Mouse (Mus musculus): ENCODE measurements around the gene Krtap10-10. TPM values are rescaled to one million over a fixed set of nuclear protein-coding genes. Genes with fewer than 3 reads are reported as not detected.
"Not testable (repeated sequence)": the region's sequence is repeated elsewhere in the genome, so short reads cannot be mapped to it uniquely, and the experiment has no call there.

Gene Krtap10-10
- not detected in 2 replicates for total RNA-seq (2014; fragmentation: Nextera tagmentation)
- 0.49 TPM in 1 of 2 replicates, not detected in the other for total RNA-seq (2017)
- not detected in 2 replicates for polyA plus RNA-seq (2012)

DNA sequence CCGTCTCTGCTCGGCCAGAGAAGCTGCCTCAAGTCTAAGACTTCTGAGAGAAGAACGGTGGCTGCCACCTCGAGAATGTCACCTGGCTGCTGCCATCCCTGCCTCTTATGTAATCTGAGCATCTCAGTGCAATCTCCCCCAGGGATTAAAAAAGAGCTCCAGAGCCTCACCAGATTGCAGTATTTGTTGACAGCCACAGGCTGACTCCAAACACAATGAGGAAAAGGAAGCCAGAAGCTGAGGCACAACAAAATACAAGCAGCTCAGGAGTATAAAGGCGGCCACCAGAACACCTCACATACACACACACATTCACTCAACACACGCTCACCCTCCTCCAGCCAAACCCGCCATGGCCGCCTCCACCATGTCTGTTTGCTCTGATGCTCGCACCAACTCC lies at the start of gene Krtap10-10:
Krtap10-10 (plus strand) TSS at position 301 of the 400 bp plus-strand sequence.
- H3K4me1 ChIP-seq (ENCODE audit: insufficient read depth, low read depth, low read length): no peaks in the 10 kb centered on the region
- H3K27me3 ChIP-seq (ENCODE audit: insufficient read depth, low read length): no peaks in the 10 kb centered on the region
- TF ChIP-seq TAL1 (conservative IDR thresholded peaks at IDR 0.05; ENCODE audit: low read depth, low read length) (no peak), GATA2 (IDR thresholded peaks at IDR 0.05; ENCODE audit: borderline replicate concordance, low read depth, low read length) (no peak), CTCF (IDR thresholded peaks at IDR 0.05; ENCODE audit: low read depth, low read length) (no peak), GATA1 (IDR thresholded peaks at IDR 0.05; ENCODE audit: borderline replicate concordance, low read length) (no peak), POLR2AphosphoS5 (IDR thresholded peaks at IDR 0.05; ENCODE audit: insufficient replicate concordance, low read depth, low read length) (no peak)
- ATAC-seq (ENCODE audit: extremely low read depth, insufficient number of reproducible peaks, low FRiP score, poor library complexity, severe bottlenecking): no peak
- no peak for DNase-seq (ENCODE audit: low spot score)
- H3K4me3 ChIP-seq (ENCODE audit: low read depth, low read length): no peak within 1 kb of the TSS
- no peaks in the 10 kb centered on the region for H3K9me3 ChIP-seq (replicated peaks)
- H3K36me3 ChIP-seq (replicated peaks): no peaks in the 10 kb centered on the region

DNA sequence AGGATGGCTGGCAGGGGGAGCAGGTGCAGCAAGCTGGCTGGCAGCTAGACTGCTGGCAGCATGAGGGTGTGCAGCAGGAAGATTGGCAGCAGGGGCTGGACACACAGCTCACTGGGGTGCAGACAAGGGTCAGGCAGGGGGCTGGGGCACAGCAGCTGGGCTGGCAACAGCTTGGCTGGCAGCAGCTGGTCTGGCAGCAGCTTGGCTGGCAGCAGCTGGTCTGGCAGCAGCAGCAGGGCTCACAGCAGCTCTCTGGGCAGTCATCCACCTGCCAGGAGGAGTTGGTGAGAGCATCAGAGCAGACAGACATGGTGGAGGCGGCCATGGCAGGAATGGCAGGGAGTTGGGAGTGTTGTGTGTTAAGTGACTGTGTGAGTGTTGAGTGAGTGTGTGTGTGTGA lies 47.9 kb upstream of the Krtap10-10 start, which contains the start of gene Gm7137:
Gm7137 (minus strand) TSS at position 325 of the 400 bp plus-strand sequence.
- not testable (repeated sequence) for H3K4me1 ChIP-seq (ENCODE audit: insufficient read depth, low read depth, low read length); H3K36me3 ChIP-seq (replicated peaks); DNase-seq (ENCODE audit: low spot score); H3K27me3 ChIP-seq (ENCODE audit: insufficient read depth, low read length); H3K4me3 ChIP-seq (ENCODE audit: low read depth, low read length); H3K9me3 ChIP-seq (replicated peaks); ATAC-seq (ENCODE audit: extremely low read depth, insufficient number of reproducible peaks, low FRiP score, poor library complexity, severe bottlenecking)

DNA sequence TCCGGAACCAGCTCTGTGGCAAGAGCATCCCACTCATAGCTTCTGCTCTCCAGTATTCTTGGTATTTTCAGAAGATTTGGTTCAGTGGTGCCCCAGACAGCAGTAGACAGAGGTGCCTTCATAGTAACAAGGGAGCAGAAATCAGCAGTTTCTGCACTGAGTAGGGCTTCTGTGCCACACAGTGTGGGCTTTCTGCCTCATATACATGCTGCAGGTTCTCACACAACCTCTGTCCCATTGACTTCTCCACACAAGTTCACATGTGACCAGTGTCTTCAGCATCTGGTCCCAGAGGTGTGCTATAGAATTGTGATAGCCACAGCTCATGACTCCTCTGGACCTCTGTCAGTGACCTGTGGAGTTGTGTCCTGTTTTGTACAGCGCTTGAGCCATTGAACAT lies 47.1 kb upstream of the Krtap10-10 start:
- Histone ChIP-seq H3K9me3 (replicated peaks) (no peaks in the 10 kb centered on the region), H3K36me3 (replicated peaks) (no peaks in the 10 kb centered on the region), H3K4me1 (ENCODE audit: insufficient read depth, low read depth, low read length) (no peaks in the 10 kb centered on the region), H3K4me3 (ENCODE audit: low read depth, low read length) (no peak overlapping the region), H3K27me3 (ENCODE audit: insufficient read depth, low read length) (no peaks in the 10 kb centered on the region)
- TF ChIP-seq GATA1 (IDR thresholded peaks at IDR 0.05; ENCODE audit: borderline replicate concordance, low read length): no peak
- no peak for TF ChIP-seq POLR2AphosphoS5 (IDR thresholded peaks at IDR 0.05; ENCODE audit: insufficient replicate concordance, low read depth, low read length)
- TF ChIP-seq TAL1 (conservative IDR thresholded peaks at IDR 0.05; ENCODE audit: low read depth, low read length): no peak
- no peak for TF ChIP-seq CTCF (IDR thresholded peaks at IDR 0.05; ENCODE audit: low read depth, low read length)
- TF ChIP-seq GATA2 (IDR thresholded peaks at IDR 0.05; ENCODE audit: borderline replicate concordance, low read depth, low read length): no peak
- ATAC-seq (ENCODE audit: extremely low read depth, insufficient number of reproducible peaks, low FRiP score, poor library complexity, severe bottlenecking) (no peak), DNase-seq (ENCODE audit: low spot score) (no peak)

DNA sequence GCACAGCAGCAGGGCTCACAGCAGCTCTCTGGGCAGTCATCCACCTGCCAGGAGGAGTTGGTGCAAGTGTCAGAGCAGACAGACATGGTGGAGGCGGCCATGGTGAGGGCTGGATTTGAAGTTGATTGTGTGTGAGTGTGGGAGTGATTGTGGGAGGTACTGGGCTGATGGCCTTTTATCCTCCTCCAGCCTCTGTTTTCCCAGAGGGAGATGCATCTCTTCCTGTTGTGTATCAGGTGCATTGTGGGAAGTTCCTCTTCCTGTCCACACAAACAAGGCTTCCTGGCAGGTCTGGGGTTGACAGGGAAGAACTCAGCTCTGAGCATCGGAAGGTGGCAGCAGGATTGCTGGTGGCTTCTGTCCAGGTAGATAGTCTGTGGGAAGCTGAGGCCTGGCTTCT lies 40.8 kb upstream of the Krtap10-10 start, which contains the start of gene Gm9639:
Gm9639 (minus strand) TSS at position 101 of the 400 bp plus-strand sequence.
- no peak for ATAC-seq (ENCODE audit: extremely low read depth, insufficient number of reproducible peaks, low FRiP score, poor library complexity, severe bottlenecking)
- no peaks in the 10 kb centered on the region for H3K36me3 ChIP-seq (replicated peaks)

DNA sequence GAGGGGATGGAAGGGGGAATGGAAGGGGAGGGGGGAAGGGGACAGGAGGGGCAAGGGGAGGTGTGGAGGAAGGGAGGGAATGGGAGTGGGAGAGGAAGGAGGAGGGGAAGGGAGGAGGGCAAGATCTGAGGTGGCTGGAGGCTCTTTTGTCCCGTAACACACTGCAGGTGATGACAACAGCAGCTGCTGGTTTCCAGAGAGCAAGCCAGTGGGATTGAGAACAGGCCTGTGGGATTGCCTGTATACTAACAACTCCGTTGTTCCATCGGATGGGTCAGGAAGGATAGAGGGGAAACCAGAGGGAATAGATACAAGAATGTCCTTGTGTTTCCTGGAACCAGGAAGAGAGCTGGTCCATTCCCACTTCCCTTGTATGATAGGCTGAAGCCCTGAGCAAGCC lies 38.1 kb upstream of the Krtap10-10 start:
- no peaks in the 10 kb centered on the region for H3K4me1 ChIP-seq (ENCODE audit: insufficient read depth, low read depth, low read length)
- ATAC-seq (ENCODE audit: extremely low read depth, insufficient number of reproducible peaks, low FRiP score, poor library complexity, severe bottlenecking) (no peak), DNase-seq (ENCODE audit: low spot score) (no peak)
- peaks cover 11% of the 10 kb centered on the region; the same call in 1 of the 2 replicates for H3K27me3 ChIP-seq (ENCODE audit: insufficient read depth, low read length)
- no peaks in the 10 kb centered on the region for H3K36me3 ChIP-seq (replicated peaks)
- H3K9me3 ChIP-seq (replicated peaks): no peaks in the 10 kb centered on the region
- no peak overlapping the region for H3K4me3 ChIP-seq (ENCODE audit: low read depth, low read length)
- no peak for TF ChIP-seq TAL1 (conservative IDR thresholded peaks at IDR 0.05; ENCODE audit: low read depth, low read length)
- no peak for TF ChIP-seq GATA2 (IDR thresholded peaks at IDR 0.05; ENCODE audit: borderline replicate concordance, low read depth, low read length)
- no peak for TF ChIP-seq CTCF (IDR thresholded peaks at IDR 0.05; ENCODE audit: low read depth, low read length)
- no peak for TF ChIP-seq POLR2AphosphoS5 (IDR thresholded peaks at IDR 0.05; ENCODE audit: insufficient replicate concordance, low read depth, low read length)
- TF ChIP-seq GATA1 (IDR thresholded peaks at IDR 0.05; ENCODE audit: borderline replicate concordance, low read length): no peak

More for the DNA sequence above, 40.8 kb upstream of the Krtap10-10 start, which contains the start of gene Gm9639:
- no peaks in the 10 kb centered on the region for H3K4me1 ChIP-seq (ENCODE audit: insufficient read depth, low read depth, low read length)
- TF ChIP-seq CTCF (IDR thresholded peaks at IDR 0.05; ENCODE audit: low read depth, low read length) (no peak), GATA2 (IDR thresholded peaks at IDR 0.05; ENCODE audit: borderline replicate concordance, low read depth, low read length) (no peak), POLR2AphosphoS5 (IDR thresholded peaks at IDR 0.05; ENCODE audit: insufficient replicate concordance, low read depth, low read length) (no peak), GATA1 (IDR thresholded peaks at IDR 0.05; ENCODE audit: borderline replicate concordance, low read length) (no peak), TAL1 (conservative IDR thresholded peaks at IDR 0.05; ENCODE audit: low read depth, low read length) (no peak)
- H3K9me3 ChIP-seq (replicated peaks): no peaks in the 10 kb centered on the region
- no peak for DNase-seq (ENCODE audit: low spot score)
- H3K4me3 ChIP-seq (ENCODE audit: low read depth, low read length): no peak within 1 kb of the TSS
- peaks cover 7% of the 10 kb centered on the region; the same call in 1 of the 2 replicates for H3K27me3 ChIP-seq (ENCODE audit: insufficient read depth, low read length)

DNA sequence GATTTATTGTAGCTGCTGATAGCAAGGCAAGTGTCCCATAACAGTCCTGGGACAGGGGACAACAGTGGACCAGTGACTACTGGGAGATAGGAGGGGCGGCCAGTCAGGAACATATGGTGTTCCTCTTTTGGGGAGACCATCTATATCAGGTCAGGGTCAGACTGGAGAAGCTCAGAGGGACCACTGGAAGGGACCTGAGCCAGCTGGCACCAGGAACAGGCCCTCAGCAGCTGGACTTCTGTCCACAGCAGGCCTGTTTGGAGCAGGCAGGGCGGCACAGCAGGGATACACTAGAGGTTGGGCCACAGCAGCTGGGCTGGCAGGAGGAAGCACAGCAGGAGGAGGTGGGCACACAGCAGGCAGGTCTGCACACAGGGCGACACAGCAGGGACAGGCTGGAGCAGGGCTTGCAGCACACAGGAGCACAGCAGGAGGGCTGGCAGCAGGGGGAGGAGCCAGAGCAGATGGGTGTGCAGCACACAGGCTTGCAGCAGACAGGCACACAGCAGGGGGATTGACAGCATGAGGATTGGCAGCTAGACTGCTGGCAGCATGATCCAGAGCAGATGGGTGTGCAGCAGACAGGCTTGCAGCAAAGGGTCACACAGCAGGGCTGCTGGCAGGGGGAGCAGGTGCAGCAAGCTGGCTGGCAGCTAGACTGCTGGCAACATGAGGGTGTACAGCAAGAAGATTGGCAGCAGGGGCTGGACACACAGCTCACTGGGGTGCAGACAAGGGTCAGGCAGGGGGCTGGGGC lies 37.4 kb upstream of the Krtap10-10 start:
- not testable (repeated sequence) for H3K4me3 ChIP-seq (ENCODE audit: low read depth, low read length); ATAC-seq (ENCODE audit: extremely low read depth, insufficient number of reproducible peaks, low FRiP score, poor library complexity, severe bottlenecking); H3K4me1 ChIP-seq (ENCODE audit: insufficient read depth, low read depth, low read length); H3K36me3 ChIP-seq (replicated peaks); H3K9me3 ChIP-seq (replicated peaks); DNase-seq (ENCODE audit: low spot score)
- peaks cover 11% of the 10 kb centered on the region; the same call in 1 of the 2 replicates for H3K27me3 ChIP-seq (ENCODE audit: insufficient read depth, low read length)

All from G1E (cell line).